Mouse (Mus musculus) lung, postnatal 0 days (tissue): ENCODE data around the gene Hnrnpa3. TPM values are rescaled to one million over a fixed set of nuclear protein-coding genes. Genes with fewer than 3 reads are reported as not detected.

Experiments
- ATAC-seq: fragments of 200-750 bp; cut with Nextera tagmentation; 2 replicates; pipeline ENCODE4 v1.8.0; 2017; ENCODE audit warnings: moderate library complexity
- DNase-seq: peaks from one replicate; pipeline ENCODE4 v3.0.0-alpha.2; 2016; ENCODE audit warnings: low spot score
- H3K27ac ChIP-seq: fragments of 300-500 bp; sonication (generic); 2 replicates; pipeline ENCODE4 v1.5.1; 2014; ENCODE audit warnings: antibody characterized with exemption, mild to moderate bottlenecking, low read length, mixed read lengths
- H3K27me3 ChIP-seq: fragments of 300-500 bp; sonication (generic); replicated peaks from 2 replicates; pipeline ENCODE4 v1.6.1; 2014; ENCODE audit warnings: low read length, mixed read lengths; ENCODE audit not compliant: insufficient read depth
- H3K36me3 ChIP-seq: fragments of 300-500 bp; sonication (generic); 2 replicates; pipeline ENCODE4 v1.6.1; 2014; ENCODE audit warnings: low read length, mixed read lengths; ENCODE audit not compliant: insufficient read depth
- H3K4me1 ChIP-seq: fragments of 300-500 bp; sonication (generic); 2 replicates; pipeline ENCODE4 v1.6.1; 2014; ENCODE audit warnings: antibody characterized with exemption, low read depth, low read length, mixed read lengths; ENCODE audit not compliant: insufficient read depth
- H3K4me2 ChIP-seq: fragments of 300-500 bp; sonication (generic); replicated peaks from 2 replicates; pipeline ENCODE4 v1.6.1; 2014; ENCODE audit warnings: low read depth, mild to moderate bottlenecking, low read length, moderate library complexity, mixed read lengths
- H3K4me3 ChIP-seq: fragments of 300-500 bp; sonication (generic); 2 replicates; pipeline ENCODE4 v1.5.1; 2014; ENCODE audit warnings: low read depth, low read length
- H3K9ac ChIP-seq: fragments of 300-500 bp; sonication (generic); replicated peaks from 2 replicates; pipeline ENCODE4 v1.6.1; 2014; ENCODE audit warnings: low read depth, mild to moderate bottlenecking
- H3K9me3 ChIP-seq: fragments of 300-500 bp; sonication (generic); 2 replicates; pipeline ENCODE4 v1.6.1; 2016; ENCODE audit warnings: low read length, mixed read lengths
- CTCF ChIP-seq: IDR thresholded peaks from 2 replicates; pipeline ENCODE4 v1.5.1; 2016; ENCODE audit warnings: antibody characterized with exemption, mild to moderate bottlenecking
- EP300 ChIP-seq: IDR thresholded peaks from 2 replicates; pipeline ENCODE4 v1.6.1; 2016; ENCODE audit warnings: antibody characterized with exemption, mild to moderate bottlenecking, control low read depth
- WGBS: fragments of 180-500 bp; shearing (Covaris S2); extraction: QIAGEN DNeasy Blood & Tissue Kit; methylation state at CpG from one replicate; pipeline ENCODE4 v1.1.7; 2014; 5-methylcytosine and 5-hydroxymethylcytosine counted together
- polyA plus RNA-seq: library from polyadenylated mRNA; unstranded; fragments of >200 nt; fragmentation: Nextera tagmentation; extraction: Ambion mirVana; gene quantifications from 2 replicates; pipeline ENCODE4 v1.2.1, GENCODE M21; 2015

The Hnrnpa3 gene
- polyA plus RNA-seq, 1 experiment from 2014 or later = 114 TPM

GRCm38 (mm10) chr2:75654679-75655078 lies 4.4 kb upstream of the Hnrnpa3 start:
- H3K9ac ChIP-seq = no peak overlapping the region
- H3K27me3 ChIP-seq = no peaks in the 10 kb centered on the region
- H3K9me3 ChIP-seq = no peaks in the 10 kb centered on the region
- H3K4me3 ChIP-seq = no peak overlapping the region
- H3K27ac ChIP-seq = no peak overlapping the region
- peaks cover 9% of the 10 kb centered on the region; the same call in 1 of the 2 replicates for H3K4me1 ChIP-seq
- TF ChIP-seq CTCF = no peak
- whole genome bisulfite sequencing = 82% methylated on average over 1 of the region's 1 CpGs
- ATAC-seq = no peak
- no peak overlapping the region for H3K4me2 ChIP-seq
- no peak for DNase-seq
- no peaks in the 10 kb centered on the region for H3K36me3 ChIP-seq

- no peaks in the 10 kb centered on the region for H3K27me3 ChIP-seq
- 84% methylated on average over 5 of the region's 5 CpGs for WGBS
- no peak for DNase-seq
- H3K4me3 ChIP-seq = no peak overlapping the region
- H3K36me3 ChIP-seq = no peaks in the 10 kb centered on the region
- no peaks in the 10 kb centered on the region for H3K9me3 ChIP-seq
- ATAC-seq = no peak
- peak overlapping the region; percentile 96 for H3K27ac ChIP-seq
- no peak overlapping the region for H3K4me2 ChIP-seq
- no peak for TF ChIP-seq EP300
- no peak for TF ChIP-seq CTCF
- H3K9ac ChIP-seq = no peak overlapping the region
- H3K4me1 ChIP-seq = peaks cover 9% of the 10 kb centered on the region; the same call in 1 of the 2 replicates
These were observed 2.1 kb upstream of the Hnrnpa3 start for GRCm38 (mm10) chr2:75656924-75657323.

- H3K4me2 ChIP-seq = peak overlapping the region; percentile 68
- no peak for ATAC-seq
- TF ChIP-seq CTCF (no peak), EP300 (peak; percentile 9; the same call in 1 of the 2 replicates)
- H3K36me3 ChIP-seq = peaks cover 9% of the 10 kb centered on the region; the same call in 1 of the 2 replicates
- no peaks in the 10 kb centered on the region for H3K27me3 ChIP-seq
- H3K9ac ChIP-seq = peak overlapping the region; percentile 82
- no peaks in the 10 kb centered on the region for H3K9me3 ChIP-seq
- 2% methylated on average over 18 of the region's 18 CpGs for WGBS
- peaks cover 9% of the 10 kb centered on the region; the same call in 1 of the 2 replicates for H3K4me1 ChIP-seq
- DNase-seq = peak; percentile 59
- H3K4me3 ChIP-seq = peak overlapping the region; percentile 97
- peak overlapping the region; percentile 96 for H3K27ac ChIP-seq
These were observed 962 bp upstream of the Hnrnpa3 start for GRCm38 (mm10) chr2:75657907-75658691.

- no peak for TF ChIP-seq CTCF
- TF ChIP-seq EP300 = no peak
- peaks cover 18% of the 10 kb centered on the region for H3K36me3 ChIP-seq
- peak overlapping the region; percentile 53 for H3K4me2 ChIP-seq
- H3K4me3 ChIP-seq = peak overlapping the region; percentile 97
- H3K27me3 ChIP-seq = no peaks in the 10 kb centered on the region
- H3K27ac ChIP-seq = peak overlapping the region; percentile 99
- ATAC-seq (peak; percentile 77), DNase-seq (peak; percentile 94)
- peaks cover 9% of the 10 kb centered on the region; the same call in 1 of the 2 replicates for H3K4me1 ChIP-seq
- WGBS = under 1% methylated on average over 31 of the region's 47 CpGs
- peak overlapping the region; percentile 97 for H3K9ac ChIP-seq
- no peaks in the 10 kb centered on the region for H3K9me3 ChIP-seq
These were observed 534 bp downstream of the Hnrnpa3 start for GRCm38 (mm10) chr2:75659629-75659960.

GRCm38 (mm10) chr2:75660255-75660948 lies 1.3 kb downstream of the Hnrnpa3 start:
- Histone ChIP-seq H3K27me3 (no peaks in the 10 kb centered on the region), H3K4me2 (peak overlapping the region; percentile 53), H3K4me1 (peaks cover 9% of the 10 kb centered on the region; the same call in 1 of the 2 replicates), H3K36me3 (peaks cover 23% of the 10 kb centered on the region), H3K9me3 (no peaks in the 10 kb centered on the region), H3K9ac (peak overlapping the region; percentile 97), H3K4me3 (peak overlapping the region; percentile 97), H3K27ac (peak overlapping the region; percentile 99)
- 2% methylated on average over 15 of the region's 15 CpGs for WGBS
- TF ChIP-seq CTCF (no peak), EP300 (no peak)
- no peak for ATAC-seq
- DNase-seq = no peak

GRCm38 (mm10) chr2:75661106-75661505 lies 2.0 kb downstream of the Hnrnpa3 start:
- ATAC-seq (no peak), DNase-seq (no peak)
- Histone ChIP-seq H3K4me1 (peaks cover 9% of the 10 kb centered on the region; the same call in 1 of the 2 replicates), H3K4me3 (peak overlapping the region; percentile 97), H3K27ac (no peak overlapping the region), H3K27me3 (no peaks in the 10 kb centered on the region), H3K4me2 (peak overlapping the region; percentile 53), H3K9me3 (no peaks in the 10 kb centered on the region), H3K36me3 (peaks cover 23% of the 10 kb centered on the region), H3K9ac (peak overlapping the region; percentile 97; the same call in 1 of the 2 replicates)
- 14% methylated on average over 2 of the region's 2 CpGs for WGBS
- no peak for TF ChIP-seq EP300
- TF ChIP-seq CTCF = no peak
